Mouse (Mus musculus): ENCODE data around the gene Gm21976.

GRCm38 (mm10) chr13:98351527-98351926 is 71.8 kb downstream of the Gm21976 start:
- TF ChIP-seq CTCF (IDR thresholded peaks at IDR 0.05; ENCODE audit: low read depth, low read length) (no peak), TAL1 (conservative IDR thresholded peaks at IDR 0.05; ENCODE audit: low read depth, low read length) (no peak), GATA1 (IDR thresholded peaks at IDR 0.05; ENCODE audit: borderline replicate concordance, low read length) (no peak)
